Comparison of ENCODE assay signal across 12 mouse cellular contexts in the genomic region with DNA sequence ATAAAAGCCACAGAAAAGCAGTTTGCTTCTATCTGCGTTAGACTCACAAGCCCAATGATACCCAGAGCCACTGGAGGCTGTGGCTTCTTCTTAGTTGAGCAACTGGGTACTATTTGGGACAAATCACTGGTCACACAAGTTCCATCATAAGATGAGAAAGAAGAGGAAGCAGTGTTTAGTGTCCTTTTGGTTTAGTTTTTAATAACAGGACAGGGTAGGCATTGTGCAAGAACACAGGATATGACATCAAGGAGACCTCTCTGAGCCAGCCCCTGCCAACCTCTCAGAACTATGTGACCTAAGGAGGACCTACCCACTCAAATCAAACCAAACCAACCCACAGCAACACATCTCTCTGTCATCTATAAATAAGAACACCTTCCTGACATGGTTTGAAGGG. TPM values are rescaled to one million over a fixed set of nuclear protein-coding genes. Genes with fewer than 3 reads are reported as not detected.
DNase-seq lines count a peak whose midpoint lies in the region; ATAC-seq lines count a peak whose summit lies in the region.
"Had no signal": no experiment of that assay in that cellular context is flagged by ENCODE, and none has a peak within 500 bp of the region (broad histone marks: within the 10 kb centered on the region; RNA-seq: fewer than 3 reads in every experiment).

No protein-coding gene starts in this region.

- peak; percentile 38 for DNase-seq in layer of hippocampus, adult 9-11 months
- DNase-seq in layer of hippocampus, postnatal 25 days (ENCODE audit: extremely low spot score in 1 of 2, low spot score in 1 of 2), result no peak
- DNase-seq in A20 (ENCODE audit: low read depth, low spot score) (peak; percentile 46), MN1 (ENCODE audit: low spot score) (no peak)
- no peak for DNase-seq in testis, postnatal 10 days (ENCODE audit: low spot score)
- DNase-seq in kidney, postnatal 36 days, result no peak
- DNase-seq: adrenal gland, adult 8-10 months; cerebellum, adult 11-12 months; right cerebral cortex, postnatal 4 days had no signal

- peak; percentile 33 for ATAC-seq in activated CD4-positive, CD25-positive, alpha-beta regulatory T cell, adult 4 months
- ATAC-seq in megakaryocyte, adult 5-6 weeks (ENCODE audit: poor library complexity, severe bottlenecking), result peak; percentile 76
- ATAC-seq: forebrain, embryonic 15.5 days had no signal

RNA-seq across cellular contexts. Expression of a gene that starts 27.7 kb away (rescaled TPM):
- 10 to 100 TPM; 74.7 to 80.9 TPM for total RNA-seq in layer of hippocampus, postnatal 25 days (2021)
- polyA plus RNA-seq in activated CD4-positive, CD25-positive, alpha-beta regulatory T cell, adult 4 months (2017; shearing (Covaris generic)), result 100 to 1,000 TPM; 275 to 348 TPM
- total RNA-seq in megakaryocyte, adult 5-6 weeks (2015), result 226 and 247 TPM in 2 replicates
- total RNA-seq in megakaryocyte, adult 5-6 weeks (2017), result 120 and 135 TPM in 2 replicates

Comparison
In these comparisons a context has a peak if more than half of its experiments do, and no peak if none do; other contexts are left out.
1. DNase-seq: peak in layer of hippocampus, adult 9-11 months (single experiment) and A20 (single experiment); none in layer of hippocampus, postnatal 25 days (0 of 2), testis, postnatal 10 days (single experiment), MN1 (single experiment) and kidney, postnatal 36 days (0 of 2).